Mouse (Mus musculus): ENCODE data around the gene Olfr462. TPM values are rescaled to one million over a fixed set of nuclear protein-coding genes. Genes with fewer than 3 reads are reported as not detected.

Gene Olfr462
- 0.17 and 0.34 TPM in 2 replicates for total RNA-seq (2012; rRNA removed)
- total RNA-seq (2014; rRNA removed): not detected in 2 replicates
- polyA plus RNA-seq (2012; ENCODE audit: insufficient read length, low read depth): not detected in 2 replicates

DNA sequence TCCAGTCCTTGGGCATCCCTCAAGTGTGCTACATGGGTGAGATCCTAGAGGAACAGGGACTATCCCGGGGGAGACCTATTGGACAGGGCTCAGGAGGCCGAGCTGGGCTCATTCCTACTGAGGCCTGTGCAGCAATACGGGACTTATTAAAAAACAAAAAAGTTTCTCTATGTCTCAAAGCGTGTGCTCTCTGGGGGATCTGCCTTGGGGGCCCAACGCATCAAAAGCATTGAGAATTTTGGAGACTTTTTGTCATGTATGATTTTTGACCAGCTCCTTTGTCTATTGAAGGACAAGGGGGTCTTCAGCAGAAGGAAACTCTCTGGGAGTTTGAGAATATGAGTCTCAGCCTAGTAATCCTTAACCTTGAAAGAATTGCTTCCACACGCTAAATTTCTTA, at the start of gene Olfr462:
Olfr462 (minus strand) TSS at position 101 of the 400 bp plus-strand sequence.
- peaks cover 48% of the 10 kb centered on the region for H3K27me3 ChIP-seq (replicated peaks)
- in situ Hi-C loops (cut with MboI; ENCODE audit: low pct_ligation_motif_present, low pct_unique_long_range_greater_than_20kb, low sequenced_read_pairs): no loop called here
- H3K27ac ChIP-seq (ENCODE audit: insufficient read depth, low read depth): no peak within 1 kb of the TSS
- no peaks in the 10 kb centered on the region for H3K9me3 ChIP-seq (replicated peaks; ENCODE audit: low read length)
- H3K36me3 ChIP-seq (replicated peaks in 1 of 2; ENCODE audit: control insufficient read depth in 1 of 2, insufficient read depth in 1 of 2, low read length in 1 of 2): no peaks in the 10 kb centered on the region
- no peak within 1 kb of the TSS for H3K4me3 ChIP-seq (replicated peaks in 1 of 3; ENCODE audit: low read depth in 2 of 3, low read length in 2 of 3, poor library complexity in 1 of 3)
- H3K9ac ChIP-seq (ENCODE audit: insufficient read depth, low read depth): no peak within 1 kb of the TSS
- dilution Hi-C loops (cut with MboI; ENCODE audit: extremely low pct_ligation_motif_present, extremely low pct_unique_long_range_greater_than_20kb, low sequenced_read_pairs): no loop called here
- no peaks in the 10 kb centered on the region for H3K79me2 ChIP-seq (replicated peaks; ENCODE audit: control insufficient read depth, extremely low read depth, insufficient read depth, poor library complexity, severe bottlenecking)
- peaks cover 0 to 12% of the 10 kb centered on the region in 2 experiments; a peak in 1 of 4 replicates for H3K4me1 ChIP-seq (ENCODE audit: control insufficient read depth in 1 of 2, insufficient read depth in 2 of 2)
- DNase-seq (ENCODE audit: extremely low read depth): no peak
- H3K4me2 ChIP-seq (ENCODE audit: insufficient read depth, low read depth, poor library complexity, severe bottlenecking): no peak within 1 kb of the TSS
- TF ChIP-seq RCOR1 (conservative IDR thresholded peaks at IDR 0.05; ENCODE audit: low read depth, low read length): no peak
- TF ChIP-seq E2F4 (IDR thresholded peaks at IDR 0.05; ENCODE audit: insufficient replicate concordance, low read depth, low read length): no peak
- TF ChIP-seq MXI1 (IDR thresholded peaks at IDR 0.05; ENCODE audit: low read depth, low read length): no peak
- no peak for TF ChIP-seq EP300 (IDR thresholded peaks at IDR 0.05; ENCODE audit: low read length)
- no peak for TF ChIP-seq USF2 (conservative IDR thresholded peaks at IDR 0.05; ENCODE audit: low read depth, low read length)
- no peak for TF ChIP-seq TBP (conservative IDR thresholded peaks at IDR 0.05; ENCODE audit: low read depth, low read length)
- TF ChIP-seq POLR2A (IDR thresholded peaks at IDR 0.05; ENCODE audit: low read depth, low read length): no peak
- TF ChIP-seq KAT2A (IDR thresholded peaks at IDR 0.05; ENCODE audit: insufficient replicate concordance, low read length): no peak
- no peak for TF ChIP-seq MEF2A (IDR thresholded peaks at IDR 0.05; ENCODE audit: borderline replicate concordance, low read depth, low read length)
- TF ChIP-seq ETS1 (conservative IDR thresholded peaks at IDR 0.05; ENCODE audit: low read depth, low read length): no peak

GRCm38 (mm10) chr11:87935467-87935866, 43.4 kb upstream of the Olfr462 start:
- DNase-seq (ENCODE audit: extremely low read depth): no peak
- H3K4me3 ChIP-seq (replicated peaks in 1 of 3; ENCODE audit: low read depth in 2 of 3, low read length in 2 of 3, poor library complexity in 1 of 3): no peak overlapping the region
- dilution Hi-C loops (cut with MboI; ENCODE audit: extremely low pct_ligation_motif_present, extremely low pct_unique_long_range_greater_than_20kb, low sequenced_read_pairs): no loop called here
- H3K4me1 ChIP-seq (ENCODE audit: control insufficient read depth in 1 of 2, insufficient read depth in 2 of 2): no peaks in the 10 kb centered on the region
- in situ Hi-C loops (cut with MboI; ENCODE audit: low pct_ligation_motif_present, low pct_unique_long_range_greater_than_20kb, low sequenced_read_pairs): no loop called here
- H3K9ac ChIP-seq (ENCODE audit: insufficient read depth, low read depth): no peak overlapping the region
- no peak overlapping the region for H3K27ac ChIP-seq (ENCODE audit: insufficient read depth, low read depth)
- H3K36me3 ChIP-seq (replicated peaks in 1 of 2; ENCODE audit: control insufficient read depth in 1 of 2, insufficient read depth in 1 of 2, low read length in 1 of 2): no peaks in the 10 kb centered on the region
- H3K4me2 ChIP-seq (ENCODE audit: insufficient read depth, low read depth, poor library complexity, severe bottlenecking): no peak overlapping the region
- H3K9me3 ChIP-seq (replicated peaks; ENCODE audit: low read length): peaks cover 5% of the 10 kb centered on the region
- no peaks in the 10 kb centered on the region for H3K79me2 ChIP-seq (replicated peaks; ENCODE audit: control insufficient read depth, extremely low read depth, insufficient read depth, poor library complexity, severe bottlenecking)
- peaks cover 67% of the 10 kb centered on the region for H3K27me3 ChIP-seq (replicated peaks)
- TF ChIP-seq ELF1 (IDR thresholded peaks at IDR 0.05; ENCODE audit: low read depth, low read length): no peak
- no peak for TF ChIP-seq NRF1 (IDR thresholded peaks at IDR 0.05; ENCODE audit: low read depth, low read length)
- no peak for TF ChIP-seq RAD21 (IDR thresholded peaks at IDR 0.05; ENCODE audit: low read depth, low read length)
- TF ChIP-seq MAFK (IDR thresholded peaks at IDR 0.05; ENCODE audit: insufficient replicate concordance, low read length): no peak
- no peak for TF ChIP-seq MYC (IDR thresholded peaks at IDR 0.05; ENCODE audit: low read depth, low read length)
- TF ChIP-seq CHD1 (IDR thresholded peaks at IDR 0.05; ENCODE audit: low read depth, low read length): no peak
- no peak for TF ChIP-seq PAX5 (IDR thresholded peaks at IDR 0.05; ENCODE audit: low read length)
- no peak for TF ChIP-seq GABPA (IDR thresholded peaks at IDR 0.05; ENCODE audit: insufficient replicate concordance, low read depth, low read length)
- TF ChIP-seq USF2 (conservative IDR thresholded peaks at IDR 0.05; ENCODE audit: low read depth, low read length): no peak
- no peak for TF ChIP-seq TBP (conservative IDR thresholded peaks at IDR 0.05; ENCODE audit: low read depth, low read length)
